Mouse (Mus musculus): Measurements from ENCODE around the gene Slc17a4. TPM values are rescaled to one million over a fixed set of nuclear protein-coding genes. Genes with fewer than 3 reads are reported as not detected.

The Slc17a4 gene
- polyA plus RNA-seq, 1 experiment from 2014 or later: 0.49 TPM

DNA sequence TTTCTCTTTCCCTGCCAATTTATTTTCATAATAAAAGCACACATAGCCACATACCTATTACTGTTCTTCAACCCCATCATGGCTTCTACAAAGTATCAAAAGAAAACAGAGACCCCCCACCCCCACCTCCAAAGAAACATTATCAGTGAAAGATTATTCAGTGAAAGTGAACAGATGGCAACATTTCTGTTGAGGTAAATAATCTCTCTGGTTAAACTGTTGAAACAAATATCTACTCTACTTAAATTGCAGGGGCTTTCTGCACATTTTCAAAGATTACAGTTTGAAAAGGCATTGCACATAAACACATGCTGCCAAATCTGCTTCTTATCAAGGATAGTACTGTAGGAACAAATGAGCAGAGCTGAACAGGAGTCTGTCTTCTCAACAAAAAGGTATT lies 53.0 kb downstream of the Slc17a4 start:
- Histone ChIP-seq H3K4me3 (ENCODE audit: low read depth, low read length) (no peak overlapping the region), H3K36me3 (ENCODE audit: control insufficient read depth, insufficient read depth, low read length) (no peaks in the 10 kb centered on the region), H3K27me3 (ENCODE audit: control insufficient read depth, insufficient read depth, low read length) (no peaks in the 10 kb centered on the region), H3K4me2 (ENCODE audit: low read depth) (no peak overlapping the region), H3K9me3 (ENCODE audit: control insufficient read depth, low read length) (no peaks in the 10 kb centered on the region), H3K9ac (ENCODE audit: low read length) (no peak overlapping the region), H3K4me1 (ENCODE audit: control insufficient read depth, insufficient read depth, low read length) (no peaks in the 10 kb centered on the region), H3K27ac (ENCODE audit: low read depth, low read length) (no peak overlapping the region)
- ATAC-seq (ENCODE audit: insufficient read depth, low FRiP score, low TSS enrichment): no peak
- no peak for DNase-seq (ENCODE audit: low spot score)

DNA sequence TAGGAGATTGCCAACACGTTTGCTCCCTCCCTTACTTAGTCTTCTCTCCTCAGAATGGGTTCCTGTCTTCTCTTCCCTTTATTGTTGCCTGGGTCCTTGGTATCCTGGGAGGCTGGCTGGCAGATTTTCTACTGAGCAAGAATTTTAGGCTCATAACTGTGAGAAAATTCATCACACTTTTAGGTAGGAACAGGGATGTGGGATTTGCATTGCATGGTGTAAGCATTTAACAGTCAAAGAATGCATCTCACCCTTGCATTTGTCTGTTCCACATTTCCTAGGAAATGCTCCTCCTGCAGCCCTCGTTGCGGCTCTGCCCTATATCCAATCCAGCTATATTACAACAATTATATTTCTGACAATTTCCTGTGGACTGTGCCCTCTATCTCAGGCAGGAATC lies 58.4 kb downstream of the Slc17a4 start:
- no peak overlapping the region for H3K4me3 ChIP-seq (ENCODE audit: low read depth, low read length)
- whole genome bisulfite sequencing: 85% methylated on average over 3 of the region's 3 CpGs
- no peak for DNase-seq (ENCODE audit: low spot score)
- no peaks in the 10 kb centered on the region for H3K9me3 ChIP-seq (ENCODE audit: control insufficient read depth, low read length)
- H3K9ac ChIP-seq (ENCODE audit: low read length): no peak overlapping the region
- H3K4me1 ChIP-seq (ENCODE audit: control insufficient read depth, insufficient read depth, low read length): no peaks in the 10 kb centered on the region
- no peak overlapping the region for H3K27ac ChIP-seq (ENCODE audit: low read depth, low read length)
- H3K27me3 ChIP-seq (ENCODE audit: control insufficient read depth, insufficient read depth, low read length): no peaks in the 10 kb centered on the region
- no peak overlapping the region for H3K4me2 ChIP-seq (ENCODE audit: low read depth)
- no peaks in the 10 kb centered on the region for H3K36me3 ChIP-seq (ENCODE audit: control insufficient read depth, insufficient read depth, low read length)
- ATAC-seq (ENCODE audit: insufficient read depth, low FRiP score, low TSS enrichment): no peak

DNA sequence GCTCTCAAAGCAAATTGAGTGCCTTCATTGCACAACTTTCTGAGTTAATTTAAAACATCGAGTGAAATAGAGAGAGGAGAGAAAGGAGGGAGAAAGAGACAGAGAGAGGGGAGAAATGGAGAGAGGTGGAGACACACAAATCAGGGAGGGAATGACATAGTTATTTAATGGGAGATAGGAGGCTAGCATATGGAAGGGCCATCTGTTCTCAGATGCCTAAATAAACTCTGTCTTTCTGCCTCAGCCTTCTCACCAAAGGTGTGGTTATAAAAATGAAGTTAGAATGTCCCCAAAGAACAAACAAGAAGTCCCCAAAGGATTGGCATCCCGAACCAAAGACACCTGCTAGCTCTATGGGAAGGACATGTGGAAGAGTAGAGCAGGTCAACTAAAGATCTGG lies 65.5 kb downstream of the Slc17a4 start:
- H3K9ac ChIP-seq (ENCODE audit: low read length): no peak overlapping the region
- no peaks in the 10 kb centered on the region for H3K9me3 ChIP-seq (ENCODE audit: control insufficient read depth, low read length)
- 89% methylated on average over 2 of the region's 2 CpGs for WGBS
- no peak overlapping the region for H3K4me3 ChIP-seq (ENCODE audit: low read depth, low read length)
- no peaks in the 10 kb centered on the region for H3K4me1 ChIP-seq (ENCODE audit: control insufficient read depth, insufficient read depth, low read length)
- H3K36me3 ChIP-seq (ENCODE audit: control insufficient read depth, insufficient read depth, low read length): no peaks in the 10 kb centered on the region
- DNase-seq (ENCODE audit: low spot score): no peak
- H3K27ac ChIP-seq (ENCODE audit: low read depth, low read length): no peak overlapping the region
- no peak overlapping the region for H3K4me2 ChIP-seq (ENCODE audit: low read depth)
- ATAC-seq (ENCODE audit: insufficient read depth, low FRiP score, low TSS enrichment): no peak
- no peaks in the 10 kb centered on the region for H3K27me3 ChIP-seq (ENCODE audit: control insufficient read depth, insufficient read depth, low read length)

Small RNA genes within 50 kb of the gene (microRNA-seq; reads per million reads assigned to microRNA genes)
- gene Gm44344: not detected

Other genes with a start within 250 kb of the Slc17a4 start
- gene Hist1h2ac, start 231.1 kb downstream of the Slc17a4 start, polyA plus RNA-seq (2014; fragmentation: Nextera tagmentation; extraction: Ambion mirVana): 0.92 and 0.97 TPM in 2 replicates
- 21.3 and 22.2 TPM in 2 replicates for gene Hist1h2bc, start 230.8 kb downstream of the Slc17a4 start, polyA plus RNA-seq (2014; fragmentation: Nextera tagmentation; extraction: Ambion mirVana)
- gene Hist1h1t, start 219.2 kb downstream of the Slc17a4 start, polyA plus RNA-seq (2014; fragmentation: Nextera tagmentation; extraction: Ambion mirVana): not detected in 2 replicates
- gene Hist1h4c, start 216.6 kb downstream of the Slc17a4 start, polyA plus RNA-seq (2014; fragmentation: Nextera tagmentation; extraction: Ambion mirVana): 4.1 and 5.2 TPM in 2 replicates
- gene Hfe, start 204.2 kb downstream of the Slc17a4 start, polyA plus RNA-seq (2014; fragmentation: Nextera tagmentation; extraction: Ambion mirVana): 3.2 and 3.3 TPM in 2 replicates
- 12.2 and 15.3 TPM in 2 replicates for gene Hist1h1c, start 176.2 kb downstream of the Slc17a4 start, polyA plus RNA-seq (2014; fragmentation: Nextera tagmentation; extraction: Ambion mirVana)
- 8.3 and 10.6 TPM in 2 replicates for gene Hist1h3c, start 169.4 kb downstream of the Slc17a4 start, polyA plus RNA-seq (2014; fragmentation: Nextera tagmentation; extraction: Ambion mirVana)
- 2.4 and 2.9 TPM in 2 replicates for gene Hist1h2bb, start 168.3 kb downstream of the Slc17a4 start, polyA plus RNA-seq (2014; fragmentation: Nextera tagmentation; extraction: Ambion mirVana)
- gene Hist1h2ab, start 163.9 kb downstream of the Slc17a4 start, polyA plus RNA-seq (2014; fragmentation: Nextera tagmentation; extraction: Ambion mirVana): 33.1 and 47.3 TPM in 2 replicates
- 6.2 and 8.4 TPM in 2 replicates for gene Hist1h3b, start 162.7 kb downstream of the Slc17a4 start, polyA plus RNA-seq (2014; fragmentation: Nextera tagmentation; extraction: Ambion mirVana)
- 4.3 and 9.0 TPM in 2 replicates for gene Hist1h4b, start 158.0 kb downstream of the Slc17a4 start, polyA plus RNA-seq (2014; fragmentation: Nextera tagmentation; extraction: Ambion mirVana)
- not detected in 2 replicates for gene Hist1h4a, start 153.8 kb downstream of the Slc17a4 start, polyA plus RNA-seq (2014; fragmentation: Nextera tagmentation; extraction: Ambion mirVana)
- gene Hist1h3a, start 152.6 kb downstream of the Slc17a4 start, polyA plus RNA-seq (2014; fragmentation: Nextera tagmentation; extraction: Ambion mirVana): 2.3 and 4.3 TPM in 2 replicates
- gene Hist1h1a, start 151.3 kb downstream of the Slc17a4 start, polyA plus RNA-seq (2014; fragmentation: Nextera tagmentation; extraction: Ambion mirVana): 1.1 and 3.6 TPM in 2 replicates
- not detected in 2 replicates for gene Trim38, start 145.1 kb downstream of the Slc17a4 start, polyA plus RNA-seq (2014; fragmentation: Nextera tagmentation; extraction: Ambion mirVana)
- not detected in 2 replicates for gene Slc17a2, start 108.0 kb downstream of the Slc17a4 start, polyA plus RNA-seq (2014; fragmentation: Nextera tagmentation; extraction: Ambion mirVana)
- not detected in 2 replicates for gene Slc17a3, start 75.6 kb downstream of the Slc17a4 start, polyA plus RNA-seq (2014; fragmentation: Nextera tagmentation; extraction: Ambion mirVana)
- gene Slc17a1, start 47.3 kb downstream of the Slc17a4 start, polyA plus RNA-seq (2014; fragmentation: Nextera tagmentation; extraction: Ambion mirVana): not detected in 2 replicates
- gene Hist1h2ba, start 19.1 kb upstream of the Slc17a4 start, polyA plus RNA-seq (2014; fragmentation: Nextera tagmentation; extraction: Ambion mirVana): not detected in 2 replicates
- not detected in 2 replicates for gene Hist1h2aa, start 19.5 kb upstream of the Slc17a4 start, polyA plus RNA-seq (2014; fragmentation: Nextera tagmentation; extraction: Ambion mirVana)
- 0.45 and 0.73 TPM in 2 replicates for gene Scgn, start 76.2 kb upstream of the Slc17a4 start, polyA plus RNA-seq (2014; fragmentation: Nextera tagmentation; extraction: Ambion mirVana)